Comparison of ENCODE assay signal across 18 mouse cellular contexts in the genomic region with DNA sequence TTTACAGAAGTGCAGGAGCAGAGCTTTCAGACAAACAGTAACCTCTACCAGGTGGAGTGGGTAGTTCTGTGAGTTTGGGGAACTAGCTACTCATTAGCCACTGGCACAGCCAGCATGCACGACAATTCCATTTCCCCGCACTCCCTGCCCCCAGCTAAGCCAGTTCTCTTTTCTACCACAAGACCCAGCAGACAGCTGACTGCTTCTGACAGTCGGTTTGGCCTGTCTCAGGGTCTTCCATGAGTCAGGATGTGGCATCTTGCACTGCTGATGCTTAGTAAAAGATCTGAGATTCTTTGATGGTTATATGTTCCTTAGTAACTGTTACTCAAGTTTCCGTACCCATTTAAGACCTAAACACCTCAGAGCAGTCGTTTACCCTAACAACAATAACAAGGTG. TPM values are rescaled to one million over a fixed set of nuclear protein-coding genes. Genes with fewer than 3 reads are reported as not detected.
DNase-seq lines count a peak whose midpoint lies in the region; ATAC-seq and TF ChIP-seq lines count a peak whose summit lies in the region.
"Had no signal": no experiment of that assay in that cellular context is flagged by ENCODE, and none has a peak within 500 bp of the region (broad histone marks: within the 10 kb centered on the region; RNA-seq: fewer than 3 reads in every experiment).

No protein-coding gene starts in this region.

- ATAC-seq in common myeloid progenitor, adult 5-6 weeks (replicated peaks; ENCODE audit: low read depth, poor library complexity, severe bottlenecking): peak; percentile 77
- ATAC-seq: forebrain, embryonic 15.5 days; midbrain, embryonic 13.5 days had no signal

- peaks cover 3% of the 10 kb centered on the region; the same call in 1 of the 2 replicates for H3K36me3 ChIP-seq in kidney, adult 2 months (ENCODE audit: control insufficient read depth, insufficient read depth, low read length)
- peaks cover 9% of the 10 kb centered on the region for H3K36me3 ChIP-seq in thymus, adult 2 months (ENCODE audit: control insufficient read depth, insufficient read depth, low read length)

- no peak for TF ChIP-seq POLR2A in kidney, adult 2 months (IDR thresholded peaks at IDR 0.05; ENCODE audit: low read depth, low read length)
- no peak for TF ChIP-seq POLR2A in thymus, adult 2 months (IDR thresholded peaks at IDR 0.05; ENCODE audit: control insufficient read depth, extremely low read depth, insufficient read depth, low read length, poor library complexity)

- 55% methylated on average over 5 of the region's 5 CpGs for WGBS in kidney, adult 2 months
- 3% methylated on average over 5 of the region's 5 CpGs for WGBS in thymus, adult 2 months

- H3K4me3 ChIP-seq in kidney, adult 2 months (ENCODE audit: insufficient read depth, low read depth, low read length): no peak overlapping the region
- H3K4me3 ChIP-seq in thymus, adult 2 months (ENCODE audit: control insufficient read depth, insufficient read depth, low read length): no peak overlapping the region
- H3K4me3 ChIP-seq: embryonic facial prominence, embryonic 15.5 days; forebrain, embryonic 15.5 days; heart, embryonic 13.5 days; kidney, embryonic 15.5 days; lung, embryonic 15.5 days; midbrain, embryonic 13.5 days; neural tube, embryonic 12.5 days had no signal

- TF ChIP-seq CTCF in kidney, adult 2 months (conservative IDR thresholded peaks at IDR 0.05; ENCODE audit: insufficient read depth, insufficient read length, low read depth, low read length): no peak
- TF ChIP-seq CTCF in thymus, adult 2 months (IDR thresholded peaks at IDR 0.05; ENCODE audit: borderline replicate concordance, control insufficient read depth, extremely low read depth, insufficient read depth, low read length, poor library complexity): no peak

- no peaks in the 10 kb centered on the region for H3K4me1 ChIP-seq in kidney, adult 2 months (ENCODE audit: control insufficient read depth, insufficient read depth, low read length)
- H3K4me1 ChIP-seq in thymus, adult 2 months (replicated peaks; ENCODE audit: control insufficient read depth, insufficient read depth, low read length): peaks cover 9% of the 10 kb centered on the region
- H3K4me1 ChIP-seq: embryonic facial prominence, embryonic 15.5 days; forebrain, embryonic 15.5 days; heart, embryonic 13.5 days; kidney, embryonic 15.5 days; lung, embryonic 15.5 days; midbrain, embryonic 13.5 days; neural tube, embryonic 12.5 days had no signal

- no peaks in the 10 kb centered on the region for H3K27me3 ChIP-seq in kidney, adult 2 months (replicated peaks; ENCODE audit: control insufficient read depth, insufficient read depth, low read length)
- no peaks in the 10 kb centered on the region for H3K27me3 ChIP-seq in thymus, adult 2 months (ENCODE audit: control insufficient read depth, insufficient read depth, low read length)
- H3K27me3 ChIP-seq: embryonic facial prominence, embryonic 15.5 days; forebrain, embryonic 15.5 days; heart, embryonic 13.5 days; kidney, embryonic 15.5 days; lung, embryonic 15.5 days; midbrain, embryonic 13.5 days; neural tube, embryonic 12.5 days had no signal

- no peak overlapping the region for H3K27ac ChIP-seq in kidney, adult 2 months (ENCODE audit: insufficient read depth, low read depth, low read length)
- peak overlapping the region; percentile 74 for H3K27ac ChIP-seq in thymus, adult 2 months (ENCODE audit: control insufficient read depth, insufficient read depth, low read length)
- H3K27ac ChIP-seq: embryonic facial prominence, embryonic 15.5 days; forebrain, embryonic 15.5 days; heart, embryonic 13.5 days; hindbrain, embryonic 14.5 days; kidney, embryonic 15.5 days; lung, embryonic 15.5 days; midbrain, embryonic 13.5 days; neural tube, embryonic 12.5 days had no signal

- DNase-seq in kidney, adult 2 months: peak; percentile 10
- DNase-seq in kidney, adult 11 months: no peak
- DNase-seq in A20 (ENCODE audit: low read depth, low spot score): peak; percentile 82
- DNase-seq in thymus, adult 2 months: peak; percentile 28
- no peak for DNase-seq in left cerebral cortex, adult 11 months (ENCODE audit: low spot score)
- DNase-seq in yolk sac, embryonic 10.5 days (ENCODE audit: low spot score): no peak
- DNase-seq in cerebellum, postnatal 14 days: no peak
- DNase-seq: adrenal gland, adult 2 months; gastrocnemius, postnatal 14 days had no signal

RNA-seq across cellular contexts. Expression of a gene that starts 58.6 kb away (rescaled TPM):
- polyA plus RNA-seq in kidney, adult 2 months (2012; rRNA removed): 20.6 and 21.0 TPM in 2 replicates
- total RNA-seq in common myeloid progenitor, adult 5-6 weeks (2017): 14.2 and 20.0 TPM in 2 replicates
- 41.3 and 43.2 TPM in 2 replicates for polyA plus RNA-seq in thymus, adult 2 months (2012; rRNA removed)

Comparison
In these comparisons a context has a peak if more than half of its experiments do, and no peak if none do; other contexts are left out.
1. DNase-seq: peak in kidney, adult 2 months (single experiment), A20 (single experiment) and thymus, adult 2 months (single experiment); none in kidney, adult 11 months (single experiment), left cerebral cortex, adult 11 months (single experiment), yolk sac, embryonic 10.5 days (single experiment) and cerebellum, postnatal 14 days (0 of 2).